Mouse (Mus musculus) urinary bladder, postnatal 0 days (tissue): ENCODE data around the gene Zmynd8. TPM values are rescaled to one million over a fixed set of nuclear protein-coding genes. Genes with fewer than 3 reads are reported as not detected.

Experiments used
- microRNA-seq: library from miRNA; unstranded; fragments of <30 nt; microRNA quantifications from one replicate; pipeline ENCODE4, GENCODE M21; 2016
- polyA plus RNA-seq: library from polyadenylated mRNA; unstranded; fragments of >200 nt; fragmentation: Nextera tagmentation; extraction: Ambion mirVana; gene quantifications from 2 replicates; pipeline ENCODE4 v1.2.1, GENCODE M21; 2015

Zmynd8 gene
- 24.5 and 28.1 TPM in 2 replicates for polyA plus RNA-seq

DNA sequence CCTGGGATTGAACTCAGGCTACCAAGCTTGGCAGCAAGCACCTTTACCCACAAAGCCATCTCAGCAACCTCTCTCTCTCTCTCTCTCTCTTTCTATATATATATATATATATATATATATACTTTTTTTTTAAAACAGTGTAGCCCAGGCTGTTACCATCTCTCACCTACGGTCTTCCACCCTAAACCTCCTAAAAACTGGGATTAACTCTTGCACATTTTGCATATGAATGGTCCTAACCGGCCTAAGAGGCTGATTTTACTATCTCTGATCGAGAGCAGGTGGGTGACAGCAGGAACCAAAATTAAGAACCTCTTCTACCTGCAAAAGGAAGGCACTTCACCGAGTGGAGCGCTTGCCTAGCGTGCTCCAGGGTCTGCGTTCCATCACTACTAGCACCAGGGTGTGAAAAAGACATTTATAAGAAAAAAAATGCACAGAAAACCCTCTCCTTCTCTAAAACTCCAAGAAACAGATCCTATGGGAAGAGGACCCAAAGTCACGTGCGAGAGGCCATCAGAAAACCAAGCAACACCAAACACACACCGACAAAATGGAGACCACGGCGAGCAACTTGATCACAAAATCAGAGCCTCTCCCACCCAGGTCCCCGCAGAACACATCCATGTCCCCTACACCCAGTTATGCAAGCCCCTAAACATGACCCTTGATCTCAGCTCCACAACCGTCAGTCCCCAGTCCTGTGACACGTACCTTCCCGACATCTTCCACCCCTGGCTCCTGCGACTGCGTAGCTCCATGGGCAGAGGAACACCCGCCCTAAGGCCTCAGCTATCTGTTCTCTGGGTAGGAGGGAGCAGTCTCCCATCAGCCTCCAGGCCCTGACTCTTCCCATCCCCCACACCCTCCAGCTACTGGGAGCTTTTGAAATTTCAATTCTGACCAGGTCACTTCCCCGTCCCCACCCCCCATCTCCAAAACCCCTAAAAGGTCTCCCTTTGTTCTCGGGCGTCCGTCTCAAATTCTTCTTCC, at the start of gene Zmynd8:
TSS of gene Zmynd8 (minus strand) at position 815 of the 993 bp plus-strand sequence.

Small RNAs within 50 kb of the gene (microRNA-seq; reads per million reads assigned to microRNA genes)
- not detected for gene Gm22692

Other genes with a start within 250 kb of the Zmynd8 start
- gene Ncoa3, start 93.6 kb upstream of the Zmynd8 start, polyA plus RNA-seq: 11.8 and 12.0 TPM in 2 replicates